Mouse (Mus musculus): ENCODE data around the gene Atp6v0b. TPM values are rescaled to one million over a fixed set of nuclear protein-coding genes. Genes with fewer than 3 reads are reported as not detected.
A peak's percentile ranks its signal among the peaks of the same experiment; 100 is the strongest.

Gene Atp6v0b
- polyA plus RNA-seq, 1 experiment: 768 TPM

GRCm38 (mm10) chr4:117845316-117845715 is 41.8 kb downstream of the Atp6v0b start:
- H3K4me1 ChIP-seq (ENCODE audit: control insufficient read depth, insufficient read depth, low read length): peaks cover 8% of the 10 kb centered on the region; the same call in 1 of the 2 replicates
- H3K27me3 ChIP-seq (replicated peaks; ENCODE audit: control insufficient read depth, insufficient read depth, low read length): no peaks in the 10 kb centered on the region
- peak; percentile 36 for DNase-seq
- H3K27ac ChIP-seq (ENCODE audit: insufficient read depth, low read depth, low read length): no peak overlapping the region
- no peak overlapping the region for H3K4me3 ChIP-seq (ENCODE audit: insufficient read depth, low read depth, low read length)
- TF ChIP-seq POLR2A (IDR thresholded peaks at IDR 0.05; ENCODE audit: low read depth, low read length) (no peak), CTCF (conservative IDR thresholded peaks at IDR 0.05; ENCODE audit: insufficient read depth, insufficient read length, low read depth, low read length) (no peak)
- H3K36me3 ChIP-seq (ENCODE audit: control insufficient read depth, insufficient read depth, low read length): no peaks in the 10 kb centered on the region
- WGBS: 66% methylated on average over 11 of the region's 11 CpGs

- WGBS: 76% methylated on average over 5 of the region's 5 CpGs
- H3K27me3 ChIP-seq (replicated peaks; ENCODE audit: control insufficient read depth, insufficient read depth, low read length): no peaks in the 10 kb centered on the region
Measured at GRCm38 (mm10) chr4:117844467-117844866, 42.7 kb downstream of the Atp6v0b start.

GRCm38 (mm10) chr4:117843101-117843500 is 44.0 kb downstream of the Atp6v0b start:
- Histone ChIP-seq H3K4me1 (ENCODE audit: control insufficient read depth, insufficient read depth, low read length) (peaks cover 17% of the 10 kb centered on the region; the same call in 1 of the 2 replicates), H3K27ac (ENCODE audit: insufficient read depth, low read depth, low read length) (no peak overlapping the region), H3K36me3 (ENCODE audit: control insufficient read depth, insufficient read depth, low read length) (no peaks in the 10 kb centered on the region), H3K4me3 (ENCODE audit: insufficient read depth, low read depth, low read length) (no peak overlapping the region), H3K27me3 (replicated peaks; ENCODE audit: control insufficient read depth, insufficient read depth, low read length) (no peaks in the 10 kb centered on the region)
- 96% methylated on average over 5 of the region's 5 CpGs for WGBS
- TF ChIP-seq POLR2A (IDR thresholded peaks at IDR 0.05; ENCODE audit: low read depth, low read length) (no peak), CTCF (conservative IDR thresholded peaks at IDR 0.05; ENCODE audit: insufficient read depth, insufficient read length, low read depth, low read length) (no peak)
- DNase-seq: no peak

More at GRCm38 (mm10) chr4:117844467-117844866, 42.7 kb downstream of the Atp6v0b start:
- no peak for DNase-seq
- Histone ChIP-seq H3K36me3 (ENCODE audit: control insufficient read depth, insufficient read depth, low read length) (no peaks in the 10 kb centered on the region), H3K4me1 (ENCODE audit: control insufficient read depth, insufficient read depth, low read length) (peaks cover 17% of the 10 kb centered on the region; the same call in 1 of the 2 replicates), H3K27ac (ENCODE audit: insufficient read depth, low read depth, low read length) (no peak overlapping the region), H3K4me3 (ENCODE audit: insufficient read depth, low read depth, low read length) (no peak overlapping the region)
- no peak for TF ChIP-seq POLR2A (IDR thresholded peaks at IDR 0.05; ENCODE audit: low read depth, low read length)
- TF ChIP-seq CTCF (conservative IDR thresholded peaks at IDR 0.05; ENCODE audit: insufficient read depth, insufficient read length, low read depth, low read length): no peak

GRCm38 (mm10) chr4:117841566-117841965 is 45.6 kb downstream of the Atp6v0b start:
- H3K4me1 ChIP-seq (ENCODE audit: control insufficient read depth, insufficient read depth, low read length): peaks cover 19% of the 10 kb centered on the region; the same call in 1 of the 2 replicates
- no peaks in the 10 kb centered on the region for H3K36me3 ChIP-seq (ENCODE audit: control insufficient read depth, insufficient read depth, low read length)
- H3K27me3 ChIP-seq (replicated peaks; ENCODE audit: control insufficient read depth, insufficient read depth, low read length): no peaks in the 10 kb centered on the region
- H3K27ac ChIP-seq (ENCODE audit: insufficient read depth, low read depth, low read length): no peak overlapping the region
- WGBS: 43% methylated on average over 3 of the region's 3 CpGs
- DNase-seq: peak; percentile 86
- TF ChIP-seq CTCF (conservative IDR thresholded peaks at IDR 0.05; ENCODE audit: insufficient read depth, insufficient read length, low read depth, low read length): no peak
- TF ChIP-seq POLR2A (IDR thresholded peaks at IDR 0.05; ENCODE audit: low read depth, low read length): no peak
- H3K4me3 ChIP-seq (ENCODE audit: insufficient read depth, low read depth, low read length): no peak overlapping the region

GRCm38 (mm10) chr4:117840821-117841220 is 46.3 kb downstream of the Atp6v0b start:
- WGBS: 99% methylated on average over 5 of the region's 5 CpGs
- H3K4me3 ChIP-seq (ENCODE audit: insufficient read depth, low read depth, low read length): no peak overlapping the region
- TF ChIP-seq POLR2A (IDR thresholded peaks at IDR 0.05; ENCODE audit: low read depth, low read length) (no peak), CTCF (conservative IDR thresholded peaks at IDR 0.05; ENCODE audit: insufficient read depth, insufficient read length, low read depth, low read length) (no peak)
- H3K36me3 ChIP-seq (ENCODE audit: control insufficient read depth, insufficient read depth, low read length): no peaks in the 10 kb centered on the region
- no peak overlapping the region for H3K27ac ChIP-seq (ENCODE audit: insufficient read depth, low read depth, low read length)
- no peaks in the 10 kb centered on the region for H3K27me3 ChIP-seq (replicated peaks; ENCODE audit: control insufficient read depth, insufficient read depth, low read length)
- H3K4me1 ChIP-seq (ENCODE audit: control insufficient read depth, insufficient read depth, low read length): peaks cover 19% of the 10 kb centered on the region; the same call in 1 of the 2 replicates
- DNase-seq: no peak

GRCm38 (mm10) chr4:117839366-117839765 is 47.8 kb downstream of the Atp6v0b start:
- Histone ChIP-seq H3K4me1 (ENCODE audit: control insufficient read depth, insufficient read depth, low read length) (peaks cover 19% of the 10 kb centered on the region; the same call in 1 of the 2 replicates), H3K27ac (ENCODE audit: insufficient read depth, low read depth, low read length) (peak overlapping the region; percentile 67), H3K4me3 (ENCODE audit: insufficient read depth, low read depth, low read length) (no peak overlapping the region), H3K36me3 (ENCODE audit: control insufficient read depth, insufficient read depth, low read length) (no peaks in the 10 kb centered on the region), H3K27me3 (replicated peaks; ENCODE audit: control insufficient read depth, insufficient read depth, low read length) (no peaks in the 10 kb centered on the region)
- 24% methylated on average over 6 of the region's 6 CpGs for WGBS
- peak; percentile 91 for DNase-seq
- TF ChIP-seq POLR2A (IDR thresholded peaks at IDR 0.05; ENCODE audit: low read depth, low read length) (no peak), CTCF (conservative IDR thresholded peaks at IDR 0.05; ENCODE audit: insufficient read depth, insufficient read length, low read depth, low read length) (no peak)

- peaks cover 19% of the 10 kb centered on the region; the same call in 1 of the 2 replicates for H3K4me1 ChIP-seq (ENCODE audit: control insufficient read depth, insufficient read depth, low read length)
- WGBS: 76% methylated on average over 4 of the region's 4 CpGs
- no peaks in the 10 kb centered on the region for H3K36me3 ChIP-seq (ENCODE audit: control insufficient read depth, insufficient read depth, low read length)
- TF ChIP-seq POLR2A (IDR thresholded peaks at IDR 0.05; ENCODE audit: low read depth, low read length): no peak
- no peak for TF ChIP-seq CTCF (conservative IDR thresholded peaks at IDR 0.05; ENCODE audit: insufficient read depth, insufficient read length, low read depth, low read length)
- no peak for DNase-seq
- H3K27ac ChIP-seq (ENCODE audit: insufficient read depth, low read depth, low read length): no peak overlapping the region
- no peaks in the 10 kb centered on the region for H3K27me3 ChIP-seq (replicated peaks; ENCODE audit: control insufficient read depth, insufficient read depth, low read length)
- no peak overlapping the region for H3K4me3 ChIP-seq (ENCODE audit: insufficient read depth, low read depth, low read length)
Measured at GRCm38 (mm10) chr4:117837271-117837670, 49.9 kb downstream of the Atp6v0b start.

Measured in kidney, adult 2 months (tissue).